Mouse (Mus musculus) MEL (cell line): ENCODE results near the gene Pjvk. TPM values are rescaled to one million over a fixed set of nuclear protein-coding genes. Genes with fewer than 3 reads are reported as not detected.
A peak's percentile ranks its signal among the peaks of the same experiment; 100 is the strongest.

Source experiments
- DNase-seq: peaks from one replicate; pipeline ENCODE4 v3.0.0; 2011; ENCODE audit warnings: low read depth, low spot score
- H3K27ac ChIP-seq: 2 replicates; pipeline ENCODE4 v1.5.1; 2012; ENCODE audit warnings: low read depth, mild to moderate bottlenecking, control low read depth, low read length, moderate library complexity; ENCODE audit not compliant: control insufficient read depth
- H3K27me3 ChIP-seq, 2 experiments: fragments of 150-350 bp in 1 of 2; sonication (generic) in 1 of 2; 2 replicates each; pipeline ENCODE4 v1.6.1; 2012; ENCODE audit warnings: low read length in 2 of 2, mild to moderate bottlenecking in 2 of 2, improper control_type of control experiment in 1 of 2, moderate library complexity in 1 of 2; ENCODE audit not compliant: insufficient read depth in 2 of 2, control insufficient read depth in 1 of 2
- H3K36me3 ChIP-seq, 2 experiments: 2 replicates each; pipeline ENCODE4 v1.6.1; 2012 to 2014; ENCODE audit warnings: low read length in 2 of 2, improper control_type of control experiment in 1 of 2, inconsistent platforms in 1 of 2, mild to moderate bottlenecking in 1 of 2; ENCODE audit not compliant: insufficient read depth in 2 of 2, control insufficient read depth in 1 of 2
- H3K4me1 ChIP-seq, 2 experiments: fragments of 150-350 bp in 1 of 2; sonication (generic) in 1 of 2; 2 replicates each; pipeline ENCODE4 v1.6.1; 2012; ENCODE audit warnings: low read length in 2 of 2, improper control_type of control experiment in 1 of 2, mild to moderate bottlenecking in 1 of 2; ENCODE audit not compliant: insufficient read depth in 2 of 2, control insufficient read depth in 1 of 2
- H3K4me3 ChIP-seq, 2 experiments: fragments of 150-350 bp in 1 of 2; sonication (generic) in 1 of 2; 2 replicates each; pipeline ENCODE4 v1.5.1; 2012; ENCODE audit warnings: low read depth in 2 of 2, low read length in 2 of 2, mild to moderate bottlenecking in 2 of 2, moderate library complexity in 2 of 2, control low read depth in 1 of 2, improper control_type of control experiment in 1 of 2; ENCODE audit not compliant: control insufficient read depth in 1 of 2, insufficient read depth in 1 of 2
- H3K79me2 ChIP-seq: 2 replicates; pipeline ENCODE4 v1.6.1; 2012; ENCODE audit warnings: mild to moderate bottlenecking, low read length, moderate library complexity; ENCODE audit not compliant: control insufficient read depth, poor library complexity, insufficient read depth
- H3K9ac ChIP-seq: 2 replicates; pipeline ENCODE4 v1.6.1; 2012; ENCODE audit warnings: low read depth, mild to moderate bottlenecking, control low read depth, low read length, moderate library complexity; ENCODE audit not compliant: control insufficient read depth, poor library complexity, severe bottlenecking
- H3K9me3 ChIP-seq: fragments of 150-350 bp; sonication (generic); replicated peaks from 2 replicates; pipeline ENCODE4 v1.6.1; 2012; ENCODE audit warnings: mild to moderate bottlenecking, low read length, improper control_type of control experiment, moderate library complexity; ENCODE audit not compliant: insufficient read depth
- BHLHE40 ChIP-seq: IDR thresholded peaks from 2 replicates; pipeline ENCODE4 v1.6.1; 2012; ENCODE audit warnings: low read depth, mild to moderate bottlenecking, inconsistent platforms, low read length, improper control_type of control experiment, borderline replicate concordance
- CHD1 ChIP-seq: IDR thresholded peaks from 2 replicates; pipeline ENCODE4 v1.6.1; 2012; ENCODE audit warnings: low read depth, mild to moderate bottlenecking, inconsistent platforms, low read length, improper control_type of control experiment
- CHD2 ChIP-seq: IDR thresholded peaks from 2 replicates; pipeline ENCODE4 v1.6.1; 2011; ENCODE audit warnings: low read length, improper control_type of control experiment
- CTCF ChIP-seq, 3 experiments: IDR thresholded peaks in 2 of 3; conservative IDR thresholded peaks in 1 of 3; 2 replicates each; pipeline ENCODE4 v1.5.1; 2011 to 2012; ENCODE audit warnings: low read length in 3 of 3, low read depth in 2 of 3, mild to moderate bottlenecking in 2 of 3, improper control_type of control experiment in 1 of 3, inconsistent platforms in 1 of 3, mixed read lengths in 1 of 3, moderate library complexity in 1 of 3; ENCODE audit not compliant: control insufficient read depth in 1 of 3, insufficient read depth in 1 of 3, poor library complexity in 1 of 3, severe bottlenecking in 1 of 3
- GABPA ChIP-seq: IDR thresholded peaks from 2 replicates; pipeline ENCODE4 v1.6.1; 2012; ENCODE audit warnings: low read depth, mild to moderate bottlenecking, inconsistent platforms, low read length, improper control_type of control experiment, moderate library complexity
- HCFC1 ChIP-seq: IDR thresholded peaks from 2 replicates; pipeline ENCODE4 v1.6.1; 2012; ENCODE audit warnings: low read depth, mild to moderate bottlenecking, inconsistent platforms, low read length, improper control_type of control experiment, moderate library complexity
- JUND ChIP-seq: IDR thresholded peaks from 2 replicates; pipeline ENCODE4 v1.6.1; 2011; ENCODE audit warnings: low read depth, mild to moderate bottlenecking, improper control_type of control experiment, low read length
- KAT2A ChIP-seq: conservative IDR thresholded peaks from 2 replicates; pipeline ENCODE4 v1.6.1; 2012; ENCODE audit warnings: low read depth, low read length, improper control_type of control experiment, inconsistent platforms
- MAX ChIP-seq: IDR thresholded peaks from 2 replicates; pipeline ENCODE4 v1.6.1; 2011; ENCODE audit warnings: low read length, improper control_type of control experiment
- MEF2A ChIP-seq: IDR thresholded peaks from 2 replicates; pipeline ENCODE4 v1.6.1; 2014; ENCODE audit warnings: low read depth, mild to moderate bottlenecking, inconsistent platforms, low read length, improper control_type of control experiment; ENCODE audit not compliant: poor library complexity, insufficient replicate concordance, severe bottlenecking; ENCODE audit errors: extremely low read depth
- MXI1 ChIP-seq: IDR thresholded peaks from 2 replicates; pipeline ENCODE4 v1.6.1; 2011; ENCODE audit warnings: mild to moderate bottlenecking, low read depth, low read length, improper control_type of control experiment
- MYB ChIP-seq: IDR thresholded peaks from 2 replicates; pipeline ENCODE4 v1.6.1; 2011; ENCODE audit warnings: mild to moderate bottlenecking, low read depth, low read length, improper control_type of control experiment
- MYC ChIP-seq: IDR thresholded peaks from 2 replicates; pipeline ENCODE4 v1.6.1; 2011; ENCODE audit warnings: low read depth, mild to moderate bottlenecking, low read length, improper control_type of control experiment, moderate library complexity
- NELFE ChIP-seq: IDR thresholded peaks from 2 replicates; pipeline ENCODE4 v1.6.1; 2011; ENCODE audit warnings: low read depth, low read length, improper control_type of control experiment
- POLR2AphosphoS2 ChIP-seq: IDR thresholded peaks from 2 replicates; pipeline ENCODE4 v1.6.1; 2011; ENCODE audit warnings: low read length, improper control_type of control experiment
- POLR2AphosphoS5 ChIP-seq: IDR thresholded peaks from 2 replicates; pipeline ENCODE4 v1.6.1; 2012; ENCODE audit warnings: low read depth, borderline replicate concordance, mild to moderate bottlenecking, inconsistent platforms, low read length, moderate library complexity, mixed read lengths
- RAD21 ChIP-seq: IDR thresholded peaks from 2 replicates; pipeline ENCODE4 v1.6.1; 2011; ENCODE audit warnings: mild to moderate bottlenecking, low read depth, low read length, improper control_type of control experiment
- RCOR1 ChIP-seq: IDR thresholded peaks from 2 replicates; pipeline ENCODE4 v1.6.1; 2012; ENCODE audit warnings: low read depth, mild to moderate bottlenecking, inconsistent platforms, low read length, improper control_type of control experiment
- SMC3 ChIP-seq: IDR thresholded peaks from 2 replicates; pipeline ENCODE4 v1.6.1; 2011; ENCODE audit warnings: low read depth, low read length, improper control_type of control experiment
- TAL1 ChIP-seq: IDR thresholded peaks from 2 replicates; pipeline ENCODE4 v1.6.1; 2012; ENCODE audit warnings: mild to moderate bottlenecking, inconsistent platforms, low read length, moderate library complexity, mixed read lengths
- ZC3H11A ChIP-seq: IDR thresholded peaks from 2 replicates; pipeline ENCODE4 v1.6.1; 2012; ENCODE audit warnings: low read depth, mild to moderate bottlenecking, inconsistent platforms, low read length, improper control_type of control experiment
- ZMIZ1 ChIP-seq: IDR thresholded peaks from 2 replicates; pipeline ENCODE4 v1.6.1; 2012; ENCODE audit warnings: low read depth, mild to moderate bottlenecking, inconsistent platforms, low read length, improper control_type of control experiment, moderate library complexity
- polyA plus RNA-seq, 2 experiments: library from polyadenylated mRNA; stranded (reverse) in 1 of 2; unstranded in 1 of 2; fragments of >175 nt in 1 of 2; fragments of >200 nt in 1 of 2; gene quantifications; 2 replicates each; pipeline versions ENCODE4 v1.2.1 to v1.2.4; 2012; ENCODE audit warnings: low replicate concordance in 2 of 2, low read depth in 1 of 2; ENCODE audit not compliant: insufficient read length in 2 of 2, insufficient read depth in 1 of 2, missing spikeins in 1 of 2
- total RNA-seq: library from RNA; depleted of rRNA; stranded (reverse); fragments of 300-350 nt; gene quantifications from 2 replicates; pipeline ENCODE4 v1.2.3, GENCODE M21; 2012

Pjvk gene
- total and polyA plus RNA-seq, 3 experiments: 0.07 TPM; not detected in 2

DNA sequence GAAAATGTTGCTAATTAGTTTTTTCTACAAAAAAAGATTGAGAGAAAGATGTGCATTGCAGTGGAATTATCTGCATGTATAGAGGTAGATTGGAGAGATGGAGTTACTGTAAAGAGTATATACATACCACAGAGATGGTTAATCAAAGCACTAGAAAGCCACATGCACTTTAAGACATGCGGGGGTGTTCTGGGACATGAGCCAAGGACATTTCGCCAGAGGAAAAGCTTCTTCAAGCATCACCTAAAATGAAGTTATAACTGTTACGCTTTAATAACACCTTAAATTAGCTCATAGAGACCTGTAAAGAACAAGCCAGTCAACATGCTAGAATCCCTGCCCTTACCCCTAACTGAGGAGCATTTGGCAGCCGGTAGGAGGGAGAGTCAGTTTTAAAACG, 18.9 kb downstream of the Pjvk start:
- Histone ChIP-seq H3K4me3 (no peak overlapping the region), H3K79me2 (no peaks in the 10 kb centered on the region), H3K36me3 (peaks cover 2 to 7% of the 10 kb centered on the region in 2 experiments; a peak in 2 of 4 replicates), H3K9ac (no peak overlapping the region), H3K27me3 (no peaks in the 10 kb centered on the region), H3K4me1 (peaks cover 2 to 3% of the 10 kb centered on the region in 2 experiments; a peak in 2 of 4 replicates), H3K9me3 (no peaks in the 10 kb centered on the region), H3K27ac (no peak overlapping the region)
- no peak for DNase-seq
- peak; percentile 46; the same call in 1 of the 2 replicates for TF ChIP-seq RCOR1
- TF ChIP-seq HCFC1: no peak

GRCm38 (mm10) chr2:76671641-76672040, 23.4 kb downstream of the Pjvk start:
- peak overlapping the region; percentile 68 to 92 for H3K4me3 ChIP-seq
- H3K4me1 ChIP-seq: peaks cover 2 to 10% of the 10 kb centered on the region in 2 experiments; a peak in 3 of 4 replicates
- peak; percentile 20 for DNase-seq
- no peaks in the 10 kb centered on the region for H3K27me3 ChIP-seq
- TF ChIP-seq KAT2A (no peak), MEF2A (no peak), BHLHE40 (no peak), MYB (no peak), MAX (no peak)
- no peaks in the 10 kb centered on the region for H3K9me3 ChIP-seq
- H3K9ac ChIP-seq: peak overlapping the region; percentile 71
- peaks cover 17% of the 10 kb centered on the region for H3K79me2 ChIP-seq
- H3K36me3 ChIP-seq: peaks cover 0 to 17% of the 10 kb centered on the region in 2 experiments; a peak in 2 of 4 replicates
- no peak overlapping the region for H3K27ac ChIP-seq

- Histone ChIP-seq H3K9me3 (no peaks in the 10 kb centered on the region), H3K4me1 (peaks cover 4 to 13% of the 10 kb centered on the region in 2 experiments; a peak in 3 of 4 replicates), H3K9ac (peak overlapping the region; percentile 71), H3K79me2 (peaks cover 21% of the 10 kb centered on the region), H3K36me3 (peaks cover 0 to 22% of the 10 kb centered on the region in 2 experiments; a peak in 3 of 4 replicates), H3K27ac (peak overlapping the region; percentile 8; the same call in 1 of the 2 replicates), H3K27me3 (no peaks in the 10 kb centered on the region), H3K4me3 (peak overlapping the region; percentile 68 to 92)
- DNase-seq: peak; percentile 36
- TF ChIP-seq TAL1: no peak
- TF ChIP-seq MYC: no peak
- no peak for TF ChIP-seq CHD2
- no peak for TF ChIP-seq GABPA
- TF ChIP-seq MYB: no peak
- no peak for TF ChIP-seq MXI1
- TF ChIP-seq CHD1: no peak
- no peak for TF ChIP-seq POLR2AphosphoS2
- no peak for TF ChIP-seq SMC3
- no peak for TF ChIP-seq JUND
- no peak for TF ChIP-seq CTCF (IDR thresholded peaks at IDR 0.05 in 2 of 3, conservative IDR thresholded peaks at IDR 0.05 in 1 of 3; ENCODE audit: control insufficient read depth in 1 of 3, insufficient read depth in 1 of 3, low read depth in 2 of 3, low read length in 3 of 3, poor library complexity in 1 of 3, severe bottlenecking in 1 of 3)
- TF ChIP-seq ZC3H11A: no peak
- TF ChIP-seq POLR2AphosphoS5: no peak
- no peak; the same call in 1 of the 2 replicates for TF ChIP-seq MAX
- no peak for TF ChIP-seq NELFE
- no peak for TF ChIP-seq ZMIZ1
- TF ChIP-seq RAD21: no peak
These were observed 24.0 kb downstream of the Pjvk start for GRCm38 (mm10) chr2:76672134-76672745.
